Mouse (Mus musculus): ENCODE measurements around the gene Gdpd1.

Gene Gdpd1

DNA sequence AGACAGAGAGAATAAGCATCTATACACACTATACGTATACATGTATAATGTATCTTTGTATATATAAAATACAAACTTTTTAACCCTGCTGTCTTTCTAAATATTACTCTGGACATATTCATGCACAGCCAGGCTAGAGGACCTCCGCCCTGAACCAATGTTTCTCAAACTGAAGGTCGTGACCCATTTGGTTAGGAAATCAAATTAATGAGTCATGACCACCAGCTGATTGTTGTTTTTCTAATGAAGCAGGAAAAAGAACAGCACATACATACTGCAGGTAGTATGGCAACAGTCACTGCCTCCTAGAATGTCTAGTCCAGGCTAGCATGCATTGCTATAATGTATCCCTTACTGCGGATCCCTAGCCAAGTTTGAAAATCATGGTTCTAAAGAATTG, 82.6 kb downstream of the Gdpd1 start:
- in situ Hi-C loops (cut with MboI): no loop called here

DNA sequence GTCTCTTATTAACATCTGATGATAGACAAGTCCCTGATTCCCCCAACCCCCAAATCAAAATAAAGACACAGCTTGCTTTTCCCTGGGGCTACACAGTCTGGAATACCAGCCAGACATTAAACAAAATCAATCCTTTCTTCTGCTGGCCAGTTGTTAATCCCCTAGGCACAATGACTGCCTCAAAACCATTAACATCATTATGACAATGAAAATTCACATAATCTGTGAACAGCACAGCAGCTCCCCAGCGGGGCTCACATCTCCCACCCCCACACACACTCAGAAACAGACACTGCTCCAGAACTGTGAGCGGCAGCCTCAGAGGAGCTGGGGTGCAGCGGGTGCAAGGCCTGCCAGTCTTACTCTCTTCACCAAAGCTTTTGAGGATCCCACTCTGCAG, 83.6 kb downstream of the Gdpd1 start:
- in situ Hi-C loops (cut with MboI): no loop called here

DNA sequence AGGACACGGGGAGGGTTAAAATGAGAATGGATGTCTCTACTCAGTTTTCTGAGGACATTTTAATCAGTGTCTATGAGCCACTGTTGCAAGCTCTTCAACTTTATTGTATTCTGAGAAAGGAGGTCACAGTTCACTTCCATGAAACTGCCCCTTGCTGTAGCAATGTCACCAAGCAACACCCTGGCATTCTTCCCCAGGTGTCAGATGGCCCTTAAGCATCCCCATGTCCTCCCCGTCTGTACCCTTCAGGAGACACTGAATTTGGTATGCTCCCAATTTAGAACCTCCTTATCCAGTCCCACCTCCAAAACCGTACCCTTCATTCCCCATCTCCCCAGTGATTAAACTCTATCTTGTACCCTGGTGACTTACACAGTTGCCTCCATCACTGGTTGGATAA, 88.9 kb downstream of the Gdpd1 start:
- in situ Hi-C loops (cut with MboI): no loop called here
